Mouse (Mus musculus) B cell, adult (primary cell): ENCODE results near the gene Afap1l2. TPM values are rescaled to one million over a fixed set of nuclear protein-coding genes. Genes with fewer than 3 reads are reported as not detected.

Source experiments
- total RNA-seq: library from RNA; stranded (reverse); gene quantifications from 4 replicates; pipeline ENCODE4 v1.2.4, GENCODE M21; 2023; ENCODE audit not compliant: inconsistent age

The Afap1l2 gene
- not detected in 4 replicates for total RNA-seq

GRCm38 (mm10) chr19:57007781-57008710 is at the start of gene Afap1l2:
TSS of gene Afap1l2 (minus strand) at chr19:57008228.

GRCm38 (mm10) chr19:56873816-56874600 is 134.0 kb downstream of the Afap1l2 start, which contains the start of gene Vwa2:
TSS of gene Vwa2 (plus strand) at chr19:56874249.

Other genes starting within 250 kb of the Afap1l2 start
- gene Ccdc186, start 186.0 kb downstream of the Afap1l2 start, total RNA-seq, result 28.8 to 35.7 TPM (median 32.1 TPM) in 4 replicates
- gene Tdrd1, start 182.0 kb downstream of the Afap1l2 start, total RNA-seq, result not detected in 4 replicates
- gene Vwa2, start 134.0 kb downstream of the Afap1l2 start, total RNA-seq, result not detected in 4 replicates